Mouse (Mus musculus) lung, postnatal 14 days (tissue): ENCODE measurements at regions not wholly inside any gene's neighbourhood (a gene's known extent, or its start where the extent isn't known, plus 50 kb on each side); places are given as distances from the start of the nearest gene placed in this dataset.

Experiments used
- DNase-seq: peaks from one replicate; pipeline ENCODE4 v3.0.0; 2021

DNA sequence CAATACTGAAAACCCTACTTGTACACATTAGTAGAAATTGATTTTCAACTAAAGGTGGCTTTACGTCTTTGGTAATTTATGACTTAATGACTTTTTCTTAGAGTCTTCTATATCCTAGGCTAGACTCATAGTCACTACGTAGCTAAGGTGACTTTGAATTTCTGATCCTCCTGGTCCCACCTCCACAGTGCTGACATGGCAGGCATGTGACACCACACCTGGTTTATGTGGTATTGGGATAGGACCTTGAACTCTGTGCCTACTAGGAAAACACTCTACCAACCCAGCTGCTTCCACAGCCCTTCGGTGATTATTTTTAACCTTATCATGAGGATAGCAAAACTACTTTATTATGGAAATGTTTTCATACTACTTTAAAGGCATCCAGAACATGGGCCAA lies 51.5 kb upstream of the D7Ertd443e start:
- no peak for DNase-seq

DNA sequence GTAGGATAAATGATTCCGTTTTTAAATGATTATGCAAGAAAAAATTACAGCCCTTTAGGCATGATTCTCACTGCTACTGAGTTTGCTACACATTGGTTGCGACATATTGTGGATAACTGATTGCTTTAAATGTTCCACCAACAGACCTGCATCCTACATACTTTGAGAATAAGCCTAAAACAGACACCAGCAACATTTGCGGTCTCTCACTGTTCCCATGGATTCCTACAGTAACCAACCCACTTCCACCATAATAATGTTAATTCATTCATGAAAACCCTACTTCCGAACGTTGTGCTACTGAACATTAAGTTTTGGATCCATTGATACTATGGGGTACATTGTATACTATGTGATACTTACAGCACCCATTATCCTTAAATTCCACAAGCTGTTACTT lies 53.8 kb upstream of the D7Ertd443e start:
- DNase-seq, result no peak

DNA sequence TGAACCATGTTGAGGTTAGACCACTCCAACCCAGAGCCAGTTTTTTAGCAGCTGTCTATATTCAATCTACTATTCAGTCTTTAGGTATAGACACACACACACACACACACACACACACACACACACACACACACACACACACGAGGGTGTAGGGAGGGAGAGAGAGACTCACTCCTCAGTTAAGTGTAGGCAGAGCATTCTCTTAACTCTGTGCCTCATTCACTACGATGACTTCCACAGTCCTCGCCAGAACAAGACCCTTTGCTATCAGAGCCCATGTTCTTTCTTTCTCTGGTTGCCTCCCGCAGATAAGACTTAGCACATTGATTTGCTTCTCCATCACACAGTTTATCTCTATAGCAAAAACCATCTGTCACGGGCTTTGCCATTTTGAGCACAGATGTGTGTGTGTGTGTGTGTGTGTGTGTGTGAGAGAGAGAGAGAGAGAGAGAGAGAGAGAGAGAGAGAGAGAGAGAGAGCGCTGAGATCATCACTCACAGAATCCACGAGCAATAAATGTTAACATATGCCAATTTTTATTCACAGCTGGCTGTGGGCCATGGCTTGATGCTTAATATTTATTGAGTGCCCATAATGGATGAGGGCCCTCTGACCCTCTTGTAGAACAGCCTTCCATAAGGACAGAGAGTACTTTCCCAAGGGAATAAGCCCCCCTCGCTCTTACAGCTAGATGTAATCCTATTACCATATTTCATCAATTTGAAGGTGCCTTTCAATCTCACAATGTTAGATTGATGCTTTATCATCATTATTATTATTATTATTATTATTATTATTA lies 59.7 kb upstream of the D7Ertd443e start:
- DNase-seq, result no peak

DNA sequence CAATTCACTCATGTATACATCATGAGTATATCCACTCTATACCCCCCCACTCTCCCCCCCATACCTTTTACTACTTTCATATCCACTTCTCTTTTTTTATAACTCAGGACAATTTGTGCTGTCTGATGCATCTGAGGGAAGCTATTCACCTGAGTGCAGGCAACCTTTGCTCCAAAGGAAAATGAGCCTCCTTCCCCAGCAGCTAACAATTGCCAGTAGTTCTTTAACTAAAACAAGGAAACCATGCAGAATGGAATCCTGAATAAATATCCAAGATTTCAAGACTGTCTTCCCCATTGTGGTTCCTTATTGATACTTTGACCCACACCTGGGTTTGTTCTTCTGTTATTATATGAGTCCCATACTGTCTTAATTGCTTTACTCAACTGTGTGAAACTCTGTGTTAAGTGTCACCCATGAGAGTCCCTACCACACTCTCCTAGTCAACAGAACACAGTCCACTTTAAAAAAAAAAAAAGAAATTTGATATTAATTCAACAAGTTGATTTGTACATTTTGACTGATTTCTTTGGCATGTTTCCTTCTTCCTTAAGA lies 62.3 kb upstream of the D7Ertd443e start:
- no peak for DNase-seq

DNA sequence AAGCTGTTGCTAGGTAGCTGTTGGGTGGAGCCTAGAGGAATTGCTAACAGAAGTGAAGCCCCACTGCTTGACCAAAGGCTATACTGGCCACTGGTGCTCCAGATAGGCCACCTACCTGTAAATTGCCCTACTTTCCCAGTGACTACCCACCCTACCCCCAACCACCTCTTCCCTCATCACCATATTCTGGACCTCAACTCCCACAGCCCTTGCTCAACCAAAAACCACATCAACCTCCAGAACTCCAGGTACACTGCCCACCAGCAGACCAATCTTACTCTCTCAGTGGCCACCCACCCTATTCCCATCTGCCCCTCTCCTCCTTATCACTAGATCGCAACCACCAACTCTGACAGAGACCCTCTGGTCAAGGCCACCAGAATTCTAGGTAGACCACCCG lies 63.4 kb upstream of the D7Ertd443e start:
- DNase-seq, result no peak

DNA sequence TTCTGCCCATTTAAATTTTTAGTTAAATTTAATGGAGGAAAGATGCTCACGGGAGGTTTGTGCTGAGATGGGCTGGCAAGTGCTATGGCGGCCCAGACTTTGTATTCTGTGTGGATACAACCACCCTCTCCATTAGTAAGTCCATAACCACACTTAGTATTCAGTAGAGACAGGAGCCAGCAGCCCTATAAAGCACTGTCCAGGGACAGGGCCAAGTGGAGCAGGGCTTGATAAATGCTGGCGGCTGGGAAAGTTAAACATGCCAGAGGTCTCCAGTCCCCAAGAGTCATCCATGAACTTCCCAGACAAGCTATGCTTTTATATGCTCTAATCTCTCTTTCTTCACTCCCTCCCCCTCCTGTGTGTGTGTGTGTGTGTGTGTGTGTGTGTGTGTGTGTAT lies 77.2 kb upstream of the D7Ertd443e start:
- no peak for DNase-seq

DNA sequence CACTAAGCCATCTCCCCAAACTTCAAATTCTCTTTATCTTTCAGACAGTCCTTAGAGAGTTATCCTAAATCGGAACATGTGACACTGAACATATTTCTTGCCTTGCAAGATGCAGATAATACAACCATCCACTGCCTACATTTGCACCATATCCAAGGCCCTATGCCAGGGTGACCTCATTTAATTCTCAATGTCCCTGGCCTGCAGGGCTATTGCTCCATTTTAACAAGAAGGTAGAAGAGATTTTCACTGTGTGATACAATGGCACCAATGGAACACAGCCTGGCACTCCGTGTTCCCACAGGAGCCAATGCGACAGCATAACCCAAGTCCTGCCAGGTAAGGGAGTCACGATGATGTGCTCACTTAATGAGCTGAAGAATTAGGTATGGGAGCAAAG lies 77.9 kb upstream of the D7Ertd443e start:
- DNase-seq, result no peak

DNA sequence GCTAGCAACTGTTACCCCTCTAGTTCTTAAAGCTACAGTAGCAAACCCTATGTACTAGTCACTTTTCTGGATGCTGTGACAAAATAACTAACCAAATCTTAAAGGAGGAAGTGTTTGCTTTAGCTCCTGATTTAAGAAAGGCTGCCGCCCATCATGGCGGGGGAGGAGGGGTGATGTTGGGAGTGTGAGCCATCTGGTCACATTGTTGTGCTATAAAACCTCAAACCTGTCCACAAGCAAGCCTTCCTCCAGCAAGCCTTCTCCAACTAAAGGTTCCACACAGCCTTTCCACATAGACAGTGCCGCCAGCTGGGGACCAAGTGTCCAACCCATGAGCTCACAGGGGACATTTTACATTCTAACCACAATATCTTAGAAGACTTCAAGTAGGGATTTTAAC lies 81.8 kb upstream of the D7Ertd443e start:
- no peak for DNase-seq

DNA sequence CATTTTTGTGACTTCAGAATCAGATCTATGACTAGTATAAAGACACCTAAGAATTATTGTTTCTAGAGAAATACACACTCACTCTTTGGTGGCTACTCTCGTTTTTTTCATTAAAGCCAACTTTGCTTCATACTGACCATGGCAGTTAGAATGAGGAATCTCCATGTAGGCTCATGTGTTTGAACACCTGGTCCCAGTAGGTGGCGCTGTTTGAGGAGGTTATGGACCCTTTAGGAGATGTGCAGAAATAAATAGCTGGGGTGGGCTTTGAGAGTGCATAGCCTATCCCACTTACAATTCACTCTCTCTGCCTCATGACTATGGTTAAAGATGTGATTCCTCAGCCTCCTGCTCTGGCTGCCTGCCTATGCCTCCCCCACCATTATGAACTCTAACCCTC lies 85.8 kb upstream of the D7Ertd443e start:
- DNase-seq, result peak; percentile 28

DNA sequence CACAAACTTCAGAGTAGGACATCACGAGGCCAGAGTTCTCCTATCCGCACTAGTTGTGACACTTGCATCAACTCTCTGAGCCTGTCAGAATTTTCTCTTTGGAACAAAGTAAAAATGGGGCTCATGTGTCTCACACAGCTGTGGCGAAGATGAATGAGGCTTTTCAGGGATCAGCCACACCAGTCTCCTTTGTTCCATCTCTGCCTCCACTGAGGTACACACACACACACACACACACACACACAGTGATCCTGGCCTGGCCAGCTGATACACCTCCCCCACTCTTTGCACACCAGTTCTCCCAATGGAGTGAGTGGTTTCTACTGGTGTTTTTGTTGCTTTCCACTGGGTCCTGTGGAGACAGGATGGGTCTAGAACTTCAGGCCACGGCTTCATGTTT lies 105.9 kb upstream of the D7Ertd443e start:
- no peak for DNase-seq

DNA sequence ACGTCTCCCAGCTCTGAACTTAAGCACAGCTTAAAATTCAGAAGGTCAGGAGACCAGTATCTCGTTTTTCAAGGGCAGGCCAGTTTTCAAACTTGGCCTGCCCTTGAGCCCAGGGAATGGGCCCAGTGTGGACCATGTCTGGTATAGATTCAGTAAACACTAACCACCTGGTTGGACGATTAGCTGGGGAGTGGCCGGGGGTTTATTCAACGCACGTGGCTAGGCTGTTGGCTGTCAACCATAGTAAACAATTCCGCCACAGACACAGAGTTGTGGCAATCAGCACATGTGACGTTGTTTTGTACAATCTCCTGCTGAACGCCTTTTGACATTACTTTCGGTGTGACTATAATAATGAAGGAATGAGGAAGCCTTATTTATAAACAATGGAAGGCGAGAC lies 111.8 kb upstream of the D7Ertd443e start:
- DNase-seq, result no peak

DNA sequence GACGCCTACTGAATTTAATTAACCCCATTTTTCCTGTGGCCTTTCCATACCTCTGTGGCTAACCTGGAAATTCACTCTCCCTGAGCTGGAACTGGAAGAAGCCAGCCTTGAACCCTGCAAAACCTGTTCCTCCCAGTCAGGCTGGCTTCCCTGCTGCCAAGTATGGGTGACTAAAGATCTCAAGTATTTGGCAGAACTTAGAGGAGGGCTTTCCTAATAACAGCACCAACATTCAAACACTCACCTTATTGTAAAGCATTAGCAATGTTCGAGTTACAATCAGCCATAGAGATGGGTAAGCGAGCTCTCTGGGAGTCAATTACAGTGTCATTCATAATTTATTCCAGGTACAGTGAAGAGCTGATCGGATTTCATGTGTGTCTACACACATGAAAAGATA lies 112.4 kb upstream of the D7Ertd443e start:
- peak; percentile 7 for DNase-seq

DNA sequence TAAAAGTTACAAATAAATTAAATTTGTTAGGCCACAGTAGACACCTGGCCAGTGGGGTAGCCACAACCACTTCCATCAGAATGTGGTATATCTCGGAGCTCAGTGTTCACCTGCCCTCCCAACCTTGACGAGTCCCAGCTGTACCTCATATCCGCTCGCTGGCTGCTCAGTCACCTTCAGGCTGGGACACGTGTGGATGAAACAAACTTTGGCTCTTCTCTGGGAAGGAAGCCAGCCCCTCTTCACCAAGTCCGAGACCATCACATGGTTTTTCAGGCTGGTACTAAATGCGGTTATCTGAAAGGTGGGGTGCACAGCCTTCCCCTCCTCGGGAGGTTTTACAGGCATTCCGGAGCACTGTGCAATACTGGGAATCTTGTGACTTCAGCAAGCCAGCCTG lies 113.3 kb upstream of the D7Ertd443e start:
- DNase-seq, result no peak

DNA sequence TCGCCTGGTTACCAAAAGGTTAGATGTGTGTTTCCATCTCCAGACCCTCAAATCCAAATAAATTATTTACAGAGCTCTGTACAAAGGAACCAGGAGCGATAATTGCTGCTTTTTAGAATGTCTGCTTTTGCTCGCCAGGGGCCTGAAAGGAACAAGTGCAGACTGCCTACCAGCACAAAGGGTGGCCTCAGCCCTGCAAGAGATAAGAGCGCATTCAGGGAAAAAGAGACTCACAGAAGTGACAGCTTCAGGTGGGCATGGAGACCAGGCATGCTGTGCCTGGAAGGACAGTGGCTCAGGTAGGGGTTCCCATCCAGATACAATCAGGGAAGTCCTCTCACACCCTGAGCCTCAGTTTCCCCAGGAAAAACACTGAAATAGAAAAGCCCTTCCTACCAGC lies 114.0 kb upstream of the D7Ertd443e start:
- no peak for DNase-seq

DNA sequence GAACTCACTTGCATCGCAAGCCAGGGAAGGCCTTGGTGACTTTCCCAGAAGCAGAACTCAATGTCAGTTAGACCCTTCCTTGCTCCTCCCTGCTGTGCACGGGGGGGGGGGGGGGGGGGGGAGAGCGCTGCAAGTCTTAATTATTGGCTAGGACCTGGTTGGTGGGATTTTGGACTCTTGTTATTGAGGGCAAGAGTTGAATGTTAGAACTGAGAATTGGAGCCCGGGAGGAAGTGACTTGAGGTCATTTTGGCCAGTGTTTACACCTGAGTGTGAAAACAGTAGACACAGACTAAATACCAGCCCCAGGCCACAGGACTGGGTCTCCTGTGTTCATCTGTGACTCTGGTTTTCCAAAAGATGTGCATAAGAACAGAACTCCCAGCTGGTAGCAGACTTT lies 114.7 kb upstream of the D7Ertd443e start:
- no peak for DNase-seq

DNA sequence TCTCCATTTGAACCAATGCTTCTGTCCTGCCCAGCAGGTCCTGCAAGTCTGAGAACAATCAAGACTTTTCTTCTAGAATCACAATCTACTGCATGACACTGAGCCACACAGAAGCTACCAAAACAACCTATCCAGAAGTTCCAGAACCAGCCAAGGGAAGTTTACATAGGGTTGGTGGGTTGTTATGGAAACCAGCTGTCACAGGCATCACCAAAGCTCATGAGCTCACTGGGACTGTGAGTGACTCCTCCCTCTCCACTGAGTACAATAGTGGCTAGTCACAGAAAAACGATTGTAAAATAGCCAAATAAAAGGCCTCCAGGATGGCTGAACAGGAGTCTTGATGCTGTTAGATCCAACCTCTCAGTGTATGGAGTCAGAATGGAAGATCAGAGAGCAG lies 115.6 kb upstream of the D7Ertd443e start:
- no peak for DNase-seq

DNA sequence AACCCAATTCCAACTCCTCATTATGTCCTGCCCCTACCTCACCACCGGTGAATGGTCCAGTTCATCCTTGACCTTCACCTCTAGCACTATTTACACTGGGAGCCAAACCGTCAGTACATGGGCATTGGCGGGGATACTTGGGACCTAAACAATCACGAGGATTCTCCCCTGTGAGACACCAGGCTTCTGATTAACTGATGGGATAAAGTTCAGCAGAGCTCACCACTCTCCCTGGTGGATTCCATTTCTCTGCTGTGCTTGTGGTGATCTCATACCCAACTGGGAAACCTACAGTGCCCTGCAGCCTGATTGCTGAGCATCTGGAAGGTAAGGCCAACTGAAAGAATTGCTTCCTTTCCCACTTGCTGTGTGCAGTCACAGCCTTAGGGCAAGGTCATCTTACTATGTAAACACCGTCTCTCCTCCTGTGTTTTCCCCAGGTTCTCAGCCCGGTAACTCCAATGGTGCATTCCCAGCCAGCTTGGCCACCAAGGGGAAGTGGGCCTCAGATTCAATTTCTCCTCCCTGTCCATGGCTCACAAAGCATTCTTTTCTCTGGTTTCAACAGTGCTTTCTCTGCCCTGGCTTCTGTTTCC lies 125.0 kb upstream of the D7Ertd443e start:
- no peak for DNase-seq

DNA sequence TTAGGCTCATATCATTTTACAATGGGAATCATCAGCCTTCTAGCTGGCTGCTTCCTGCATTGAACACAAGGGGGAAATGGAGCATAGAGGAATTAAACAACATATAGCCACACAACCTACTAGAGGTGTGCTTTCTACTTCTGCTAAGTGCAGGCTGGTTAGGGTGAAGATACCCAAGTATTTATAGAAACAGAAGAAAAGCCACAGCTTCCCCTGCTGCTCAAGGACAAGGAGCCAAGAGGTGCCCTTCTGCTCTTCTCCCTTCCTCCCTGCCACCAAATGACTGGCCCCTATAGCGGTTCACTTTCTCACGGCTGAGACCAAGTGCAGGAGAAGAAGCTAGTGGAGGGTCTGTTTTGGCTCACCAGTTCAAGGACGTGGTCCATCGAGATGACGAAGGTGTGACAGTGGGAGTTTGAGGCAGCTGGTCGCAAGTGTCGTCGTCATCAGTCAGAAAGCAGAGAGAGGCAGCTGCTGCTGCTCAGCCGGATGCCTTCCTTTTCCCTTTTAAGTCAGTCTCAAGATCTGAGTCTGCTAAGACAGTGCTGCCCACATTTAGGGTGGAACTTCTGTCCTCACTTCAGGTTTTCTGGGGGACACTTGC lies 134.0 kb upstream of the D7Ertd443e start:
- DNase-seq, result no peak

DNA sequence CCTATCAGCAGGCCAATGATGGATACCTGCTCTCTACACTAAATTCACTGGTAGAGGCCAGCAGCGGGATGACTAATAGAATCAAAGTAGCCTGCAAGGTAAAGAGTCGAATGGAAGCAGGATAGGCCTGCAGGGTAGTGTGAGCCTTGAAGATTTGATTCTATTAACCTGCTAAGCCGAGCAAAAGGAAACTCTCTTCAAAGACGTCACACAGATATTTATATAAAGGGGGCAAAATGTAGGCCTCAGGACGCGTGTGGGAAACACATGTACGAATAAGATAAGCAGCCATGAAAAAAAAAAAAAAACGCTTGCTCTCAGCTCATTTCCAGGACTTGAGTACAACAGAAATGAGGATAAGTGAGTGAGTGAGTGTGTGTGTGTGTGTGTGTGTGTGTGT lies 138.4 kb upstream of the D7Ertd443e start:
- DNase-seq, result no peak

DNA sequence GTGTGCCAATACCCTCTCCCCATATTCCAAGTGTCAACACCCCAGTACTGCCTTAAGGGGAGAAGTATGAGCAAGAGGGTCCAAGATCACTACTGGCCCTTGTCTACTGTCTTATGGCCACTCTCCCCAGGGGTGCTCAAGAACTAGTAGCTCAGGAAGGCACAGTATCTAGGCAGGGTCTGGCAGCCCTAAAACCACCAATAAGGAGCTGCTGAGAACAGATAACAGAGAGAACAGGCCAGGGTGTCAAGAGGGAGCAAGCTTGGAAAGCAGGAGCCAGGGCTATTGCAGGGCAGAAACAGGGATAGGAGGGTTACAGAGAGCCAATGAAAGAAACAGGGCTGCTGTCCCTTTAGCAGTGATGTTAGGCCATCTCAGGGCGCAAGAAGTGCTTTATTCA lies 139.6 kb upstream of the D7Ertd443e start:
- no peak for DNase-seq

DNA sequence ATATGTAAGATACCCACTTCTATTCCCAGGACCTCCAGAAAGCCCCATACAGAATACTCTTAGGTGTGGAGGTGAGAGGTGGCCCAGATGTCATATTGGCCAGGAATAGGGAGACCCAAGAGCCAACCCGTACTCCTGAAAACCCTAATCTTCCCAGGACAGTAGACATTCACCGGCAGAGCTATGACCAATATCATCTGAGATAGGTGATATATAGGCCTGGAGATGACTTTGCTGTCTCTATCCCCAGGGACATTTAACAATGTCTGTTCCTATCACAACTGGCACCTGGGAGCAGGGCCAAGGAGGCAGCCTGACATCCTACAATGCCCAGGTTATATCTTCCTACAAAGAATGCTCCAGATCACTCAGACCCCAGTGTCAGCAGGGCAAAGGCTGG lies 140.0 kb upstream of the D7Ertd443e start:
- DNase-seq, result no peak

DNA sequence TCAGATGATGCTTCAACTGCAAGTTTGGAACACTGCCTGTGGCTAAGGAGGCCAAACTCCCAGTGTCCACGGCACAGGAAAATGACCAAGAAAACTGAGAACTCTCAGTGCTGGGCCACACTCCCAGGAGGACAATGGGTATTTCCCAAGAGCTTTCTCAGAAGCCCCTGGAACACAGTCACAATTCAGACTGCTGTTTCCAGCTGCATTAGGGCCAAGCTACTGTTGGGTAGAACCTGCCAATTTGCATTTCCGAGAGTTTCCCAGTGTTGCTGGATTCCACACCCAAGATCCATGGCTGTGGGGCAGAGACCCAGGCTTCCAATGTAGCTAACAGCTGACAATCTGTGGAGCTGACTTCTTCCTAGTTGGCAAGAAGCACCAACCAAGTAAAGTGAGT lies 141.9 kb upstream of the D7Ertd443e start:
- DNase-seq, result peak; percentile 14

DNA sequence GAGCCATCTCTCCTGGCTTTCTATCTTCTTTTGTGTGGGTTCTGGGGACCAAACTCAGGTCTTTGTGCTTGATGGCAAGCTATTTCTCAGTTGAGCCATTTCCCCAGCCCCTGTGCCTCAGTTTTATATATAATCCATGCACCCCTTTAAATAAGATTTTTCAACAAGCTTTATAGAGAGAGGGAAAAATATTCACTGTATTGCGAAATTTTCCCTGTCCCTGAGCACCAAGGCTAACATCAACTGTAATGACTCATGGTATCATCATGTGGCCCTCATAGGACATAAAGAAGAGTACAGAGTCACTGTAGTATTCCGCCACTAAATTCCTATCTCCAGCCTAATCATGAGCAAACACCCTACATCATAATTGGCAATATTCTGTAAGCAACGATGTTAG lies 142.4 kb upstream of the Dock1 start:
- no peak for DNase-seq

DNA sequence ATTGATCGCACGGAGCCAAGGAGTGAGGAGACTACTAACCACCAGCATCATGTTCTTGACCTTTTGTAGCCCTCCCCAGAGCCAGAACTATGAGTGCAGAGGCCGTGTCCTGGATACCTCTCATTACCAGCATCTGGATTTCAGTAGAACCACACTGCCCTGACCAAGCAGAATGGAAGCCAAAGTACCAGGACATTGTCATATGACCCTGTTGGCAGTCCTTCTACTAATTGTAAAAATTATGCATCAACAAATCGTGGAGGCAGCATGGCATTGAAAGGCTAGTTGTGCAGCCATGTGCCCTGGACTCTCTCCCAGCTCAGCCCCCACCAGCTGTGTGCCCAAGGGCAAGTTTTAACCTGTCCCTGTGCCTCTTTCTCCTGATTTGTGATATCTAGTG lies 135.6 kb upstream of the Dock1 start:
- DNase-seq, result no peak
